Mouse (Mus musculus): ENCODE measurements at regions not wholly inside any gene's neighbourhood (a gene's known extent, or its start where the extent isn't known, plus 50 kb on each side); places are given as distances from the start of the nearest gene placed in this dataset.
"Not testable (repeated sequence)": the region's sequence is repeated elsewhere in the genome, so short reads cannot be mapped to it uniquely, and the experiment has no call there.

GRCm38 (mm10) chr8:35125179-35125578 lies 640.4 kb upstream of the Gm19410 start:
- DNase-seq: no peak

GRCm38 (mm10) chr8:35132281-35132680 lies 633.3 kb upstream of the Gm19410 start:
- DNase-seq: no peak

- DNase-seq: no peak
Measured at GRCm38 (mm10) chr8:35135630-35136029, 630.0 kb upstream of the Gm19410 start.

GRCm38 (mm10) chr8:35136643-35137042 lies 628.9 kb upstream of the Gm19410 start:
- DNase-seq: no peak

GRCm38 (mm10) chr8:35140775-35141174 lies 624.8 kb upstream of the Gm19410 start:
- no peak for DNase-seq

GRCm38 (mm10) chr8:35143018-35143656 lies 622.5 kb upstream of the Gm19410 start:
- no peak for DNase-seq

GRCm38 (mm10) chr8:35143684-35144083 lies 621.9 kb upstream of the Gm19410 start:
- DNase-seq: no peak

GRCm38 (mm10) chr8:35144401-35144800 lies 621.2 kb upstream of the Gm19410 start:
- no peak for DNase-seq

- DNase-seq: no peak
Measured at GRCm38 (mm10) chr8:35147481-35147880, 618.1 kb upstream of the Gm19410 start.

GRCm38 (mm10) chr8:35147967-35148366 lies 617.6 kb upstream of the Gm19410 start:
- DNase-seq: no peak

GRCm38 (mm10) chr8:35152585-35152984 lies 613.0 kb upstream of the Gm19410 start:
- DNase-seq: no peak

- DNase-seq: no peak
Measured at GRCm38 (mm10) chr8:35156272-35156671, 609.3 kb upstream of the Gm19410 start.

- no peak for DNase-seq
Measured at GRCm38 (mm10) chr8:35157711-35158110, 607.9 kb upstream of the Gm19410 start.

GRCm38 (mm10) chr8:35159329-35159728 lies 606.3 kb upstream of the Gm19410 start:
- peak; percentile 58 for DNase-seq

GRCm38 (mm10) chr8:35160230-35160629 lies 605.4 kb upstream of the Gm19410 start:
- DNase-seq: no peak

GRCm38 (mm10) chr8:35162166-35162565 lies 603.4 kb upstream of the Gm19410 start:
- not testable (repeated sequence) for DNase-seq

GRCm38 (mm10) chr8:35166611-35167010 lies 599.0 kb upstream of the Gm19410 start:
- DNase-seq: no peak

- peak; percentile 75 for DNase-seq
Measured at GRCm38 (mm10) chr8:35171536-35172310, 593.9 kb upstream of the Gm19410 start.

- no peak for DNase-seq
Measured at GRCm38 (mm10) chr8:35177314-35177713, 588.3 kb upstream of the Gm19410 start.

- peak; percentile 58 for DNase-seq
Measured at GRCm38 (mm10) chr8:35180075-35180474, 585.5 kb upstream of the Gm19410 start.

- DNase-seq: no peak
Measured at GRCm38 (mm10) chr8:35182141-35182540, 583.4 kb upstream of the Gm19410 start.

GRCm38 (mm10) chr8:35183423-35183822 lies 582.2 kb upstream of the Gm19410 start:
- DNase-seq: no peak

- DNase-seq: no peak
Measured at GRCm38 (mm10) chr8:35185165-35185564, 580.4 kb upstream of the Gm19410 start.

- DNase-seq: no peak
Measured at GRCm38 (mm10) chr8:35188531-35188930, 577.1 kb upstream of the Gm19410 start.

All from cerebellum, adult 11-12 months (tissue).